Mouse (Mus musculus) spleen, adult 2 months (tissue): Measurements from ENCODE around the gene Trp53i13. TPM values are rescaled to one million over a fixed set of nuclear protein-coding genes. Genes with fewer than 3 reads are reported as not detected.

Experiments used
- DNase-seq, 2 experiments: peaks; one replicate each; pipeline versions ENCODE4 v3.0.0 to v3.0.0-alpha.2; 2012 to 2021; ENCODE audit warnings: low spot score in 2 of 2, low read depth in 1 of 2
- H3K27ac ChIP-seq: fragments of 200-500 bp; 2 replicates; pipeline ENCODE4 v1.5.1; 2012; ENCODE audit warnings: low read length, inconsistent platforms; ENCODE audit not compliant: insufficient read depth
- H3K27me3 ChIP-seq: fragments of 200-500 bp; 2 replicates; pipeline ENCODE4 v1.6.1; 2012; ENCODE audit warnings: mild to moderate bottlenecking, moderate library complexity, low read length, inconsistent platforms; ENCODE audit not compliant: control insufficient read depth, insufficient read depth
- H3K36me3 ChIP-seq: fragments of 200-500 bp; 2 replicates; pipeline ENCODE4 v1.6.1; 2012; ENCODE audit warnings: mild to moderate bottlenecking, low read length, inconsistent platforms; ENCODE audit not compliant: control insufficient read depth, insufficient read depth
- H3K4me1 ChIP-seq: fragments of 200-500 bp; 2 replicates; pipeline ENCODE4 v1.6.1; 2011; ENCODE audit warnings: inconsistent platforms; ENCODE audit not compliant: control insufficient read depth, insufficient read depth, insufficient read length
- H3K4me3 ChIP-seq: fragments of 200-500 bp; 2 replicates; pipeline ENCODE4 v1.5.1; 2011; ENCODE audit warnings: mild to moderate bottlenecking, inconsistent platforms; ENCODE audit not compliant: insufficient read depth, insufficient read length; ENCODE audit errors: extremely low read depth
- CTCF ChIP-seq: fragments of 200-500 bp; IDR thresholded peaks from 2 replicates; pipeline ENCODE4 v1.5.1; 2011; ENCODE audit warnings: mild to moderate bottlenecking, inconsistent platforms; ENCODE audit not compliant: insufficient read depth, insufficient read length, insufficient replicate concordance; ENCODE audit errors: extremely low read depth
- POLR2A ChIP-seq: fragments of 200-500 bp; IDR thresholded peaks from 2 replicates; pipeline ENCODE4 v1.6.1; 2011; ENCODE audit warnings: low read depth, low read length, inconsistent platforms
- WGBS: fragments of 180-500 bp; shearing (Covaris S2); methylation state at CpG from one replicate; pipeline ENCODE4 v1.1.7; 2018; 5-methylcytosine and 5-hydroxymethylcytosine counted together
- polyA plus RNA-seq: library from polyadenylated mRNA; depleted of rRNA; stranded (reverse); fragments of >200 nt; gene quantifications from 2 replicates; pipeline ENCODE4 v1.2.3, GENCODE M21; 2012

Trp53i13 gene
- polyA plus RNA-seq, 1 experiment = 16.6 TPM

GRCm38 (mm10) chr11:77501392-77501791, 14.4 kb downstream of the Trp53i13 start:
- H3K27ac ChIP-seq = no peak overlapping the region
- peak in 1 of 2 experiments; percentile 70 for DNase-seq
- peaks cover 3% of the 10 kb centered on the region; the same call in 1 of the 2 replicates for H3K4me1 ChIP-seq
- 16% methylated on average over 5 of the region's 5 CpGs for WGBS
- peaks cover 25% of the 10 kb centered on the region for H3K36me3 ChIP-seq
- no peak overlapping the region for H3K4me3 ChIP-seq
- TF ChIP-seq POLR2A (no peak), CTCF (peak; percentile 81; the same call in 1 of the 2 replicates)
- no peaks in the 10 kb centered on the region for H3K27me3 ChIP-seq

- DNase-seq = no peak
- WGBS = 86% methylated on average over 17 of the region's 17 CpGs
Measured at GRCm38 (mm10) chr11:77500361-77501325, 15.1 kb downstream of the Trp53i13 start.

GRCm38 (mm10) chr11:77499354-77499753, 16.4 kb downstream of the Trp53i13 start:
- 91% methylated on average over 7 of the region's 7 CpGs for WGBS
- Histone ChIP-seq H3K27ac (no peak overlapping the region), H3K4me3 (no peak overlapping the region), H3K4me1 (peaks cover 7% of the 10 kb centered on the region; the same call in 1 of the 2 replicates), H3K27me3 (no peaks in the 10 kb centered on the region), H3K36me3 (peaks cover 8% of the 10 kb centered on the region)
- no peak for DNase-seq
- TF ChIP-seq POLR2A = no peak
- no peak for TF ChIP-seq CTCF

More at GRCm38 (mm10) chr11:77500361-77501325, 15.1 kb downstream of the Trp53i13 start:
- H3K36me3 ChIP-seq = peaks cover 20% of the 10 kb centered on the region
- H3K27me3 ChIP-seq = no peaks in the 10 kb centered on the region
- no peak overlapping the region for H3K4me3 ChIP-seq
- TF ChIP-seq CTCF = no peak
- no peak for TF ChIP-seq POLR2A
- no peak overlapping the region for H3K27ac ChIP-seq
- H3K4me1 ChIP-seq = peaks cover 3% of the 10 kb centered on the region; the same call in 1 of the 2 replicates

GRCm38 (mm10) chr11:77498261-77499139, 17.3 kb downstream of the Trp53i13 start:
- peak overlapping the region; percentile 5; the same call in 1 of the 2 replicates for H3K27ac ChIP-seq

GRCm38 (mm10) chr11:77497851-77498250, 17.9 kb downstream of the Trp53i13 start:
- H3K36me3 ChIP-seq = peaks cover 3% of the 10 kb centered on the region; the same call in 1 of the 2 replicates
- H3K4me3 ChIP-seq = no peak overlapping the region
- 86% methylated on average over 4 of the region's 4 CpGs for WGBS
- no peak for DNase-seq
- peak overlapping the region; percentile 5; the same call in 1 of the 2 replicates for H3K27ac ChIP-seq
- peaks cover 10% of the 10 kb centered on the region; the same call in 1 of the 2 replicates for H3K4me1 ChIP-seq
- H3K27me3 ChIP-seq = no peaks in the 10 kb centered on the region
- TF ChIP-seq CTCF = no peak
- no peak for TF ChIP-seq POLR2A

More at GRCm38 (mm10) chr11:77498261-77499139, 17.3 kb downstream of the Trp53i13 start:
- Histone ChIP-seq H3K4me3 (no peak overlapping the region), H3K27me3 (no peaks in the 10 kb centered on the region), H3K4me1 (peaks cover 10% of the 10 kb centered on the region; the same call in 1 of the 2 replicates), H3K36me3 (peaks cover 4% of the 10 kb centered on the region)
- TF ChIP-seq POLR2A (no peak), CTCF (no peak)
- WGBS = 85% methylated on average over 12 of the region's 12 CpGs
- no peak for DNase-seq

- peaks cover 10% of the 10 kb centered on the region; the same call in 1 of the 2 replicates for H3K4me1 ChIP-seq
- H3K27ac ChIP-seq = peak overlapping the region; percentile 56
- peak in 1 of 2 experiments; percentile 54 for DNase-seq
- TF ChIP-seq POLR2A (no peak), CTCF (peak; percentile 16; the same call in 1 of the 2 replicates)
- H3K36me3 ChIP-seq = peaks cover 3% of the 10 kb centered on the region; the same call in 1 of the 2 replicates
- no peak overlapping the region for H3K4me3 ChIP-seq
- H3K27me3 ChIP-seq = no peaks in the 10 kb centered on the region
- WGBS = 60% methylated on average over 6 of the region's 6 CpGs
Measured at GRCm38 (mm10) chr11:77497341-77497756, 18.4 kb downstream of the Trp53i13 start.
